Mouse (Mus musculus): ENCODE measurements around the gene Vmn2r106. TPM values are rescaled to one million over a fixed set of nuclear protein-coding genes. Genes with fewer than 3 reads are reported as not detected.

Vmn2r106 gene
- not detected in 2 replicates for polyA plus RNA-seq (2016; fragmentation: Nextera tagmentation; extraction: Ambion mirVana)

GRCm38 (mm10) chr17:20285453-20285852, at the start of gene Vmn2r106:
Vmn2r106 (minus strand) TSS chr17:20285553.
- no peak within 1 kb of the TSS for H3K4me2 ChIP-seq
- no peaks in the 10 kb centered on the region for H3K36me3 ChIP-seq
- ATAC-seq, result no peak
- H3K9me3 ChIP-seq (replicated peaks), result no peaks in the 10 kb centered on the region
- WGBS (ENCODE audit: insufficient replicate concordance), result 38% methylated on average over 1 of the region's 1 CpGs
- H3K9ac ChIP-seq, result no peak within 1 kb of the TSS
- H3K27ac ChIP-seq, result no peak within 1 kb of the TSS
- H3K4me3 ChIP-seq, result no peak within 1 kb of the TSS
- H3K27me3 ChIP-seq (replicated peaks), result no peaks in the 10 kb centered on the region
- no peaks in the 10 kb centered on the region for H3K4me1 ChIP-seq

GRCm38 (mm10) chr17:20305790-20306189, 20.4 kb upstream of the Vmn2r106 start:
- 58% methylated on average over 1 of the region's 1 CpGs for WGBS (ENCODE audit: insufficient replicate concordance)
- Histone ChIP-seq H3K4me1 (no peaks in the 10 kb centered on the region), H3K9ac (no peak overlapping the region), H3K4me2 (no peak overlapping the region), H3K27ac (no peak overlapping the region), H3K4me3 (no peak overlapping the region), H3K27me3 (replicated peaks) (no peaks in the 10 kb centered on the region), H3K9me3 (replicated peaks) (0 out of 2 replicates have a peak, but pooled peaks cover 6% of the 10 kb centered on the region), H3K36me3 (no peaks in the 10 kb centered on the region)
- no peak for ATAC-seq

GRCm38 (mm10) chr17:20286906-20287305, 1.6 kb upstream of the Vmn2r106 start:
- H3K4me2 ChIP-seq, result no peak overlapping the region
- no peaks in the 10 kb centered on the region for H3K36me3 ChIP-seq
- H3K27ac ChIP-seq, result no peak overlapping the region
- H3K9me3 ChIP-seq (replicated peaks), result no peaks in the 10 kb centered on the region
- no peak for ATAC-seq
- H3K4me1 ChIP-seq, result no peaks in the 10 kb centered on the region
- no peak overlapping the region for H3K9ac ChIP-seq
- H3K4me3 ChIP-seq, result no peak overlapping the region
- H3K27me3 ChIP-seq (replicated peaks), result no peaks in the 10 kb centered on the region

GRCm38 (mm10) chr17:20255522-20255921, 29.8 kb downstream of the Vmn2r106 start:
- Histone ChIP-seq H3K27me3 (replicated peaks) (no peaks in the 10 kb centered on the region), H3K9ac (no peak overlapping the region), H3K4me2 (no peak overlapping the region), H3K9me3 (replicated peaks) (no peaks in the 10 kb centered on the region), H3K36me3 (no peaks in the 10 kb centered on the region), H3K4me1 (no peaks in the 10 kb centered on the region), H3K4me3 (no peak overlapping the region), H3K27ac (no peak overlapping the region)
- ATAC-seq, result no peak
- WGBS (ENCODE audit: insufficient replicate concordance), result 51% methylated on average over 4 of the region's 4 CpGs

- H3K36me3 ChIP-seq, result no peaks in the 10 kb centered on the region
- no peak for ATAC-seq
- 65% methylated on average over 2 of the region's 2 CpGs for WGBS (ENCODE audit: insufficient replicate concordance)
- H3K27me3 ChIP-seq (replicated peaks), result no peaks in the 10 kb centered on the region
- no peak within 1 kb of the TSS for H3K27ac ChIP-seq
- H3K4me1 ChIP-seq, result no peaks in the 10 kb centered on the region
- H3K9me3 ChIP-seq (replicated peaks), result no peaks in the 10 kb centered on the region
- no peak within 1 kb of the TSS for H3K4me2 ChIP-seq
- no peak within 1 kb of the TSS for H3K4me3 ChIP-seq
- no peak within 1 kb of the TSS for H3K9ac ChIP-seq
Measured at GRCm38 (mm10) chr17:20234952-20235351, 50.4 kb downstream of the Vmn2r106 start, which contains the start of gene Vmn2r105. Vmn2r105 (minus strand) TSS chr17:20235052.

Other genes starting within 250 kb of the Vmn2r106 start
- gene Vmn2r104, start 237.2 kb downstream of the Vmn2r106 start, polyA plus RNA-seq (2016; fragmentation: Nextera tagmentation; extraction: Ambion mirVana), result not detected in 2 replicates
- gene Fpr-rs7, start 171.3 kb downstream of the Vmn2r106 start, polyA plus RNA-seq (2016; fragmentation: Nextera tagmentation; extraction: Ambion mirVana), result not detected in 2 replicates
- not detected in 2 replicates for gene Fpr-rs6, start 102.5 kb downstream of the Vmn2r106 start, polyA plus RNA-seq (2016; fragmentation: Nextera tagmentation; extraction: Ambion mirVana)
- gene Vmn2r105, start 50.5 kb downstream of the Vmn2r106 start, polyA plus RNA-seq (2016; fragmentation: Nextera tagmentation; extraction: Ambion mirVana), result not detected in 2 replicates
- not detected in 2 replicates for gene Vmn2r107, start 59.7 kb upstream of the Vmn2r106 start, polyA plus RNA-seq (2016; fragmentation: Nextera tagmentation; extraction: Ambion mirVana)
- gene Vmn1r224, start 128.6 kb upstream of the Vmn2r106 start, polyA plus RNA-seq (2016; fragmentation: Nextera tagmentation; extraction: Ambion mirVana), result not detected in 2 replicates
- gene Vmn2r108, start 195.8 kb upstream of the Vmn2r106 start, polyA plus RNA-seq (2016; fragmentation: Nextera tagmentation; extraction: Ambion mirVana), result not detected in 2 replicates
- not detected in 2 replicates for gene Vmn1r225, start 212.6 kb upstream of the Vmn2r106 start, polyA plus RNA-seq (2016; fragmentation: Nextera tagmentation; extraction: Ambion mirVana)